Mouse (Mus musculus) olfactory bulb, adult 2 months (tissue): Measurements from ENCODE around the gene Nars2. TPM values are rescaled to one million over a fixed set of nuclear protein-coding genes. Genes with fewer than 3 reads are reported as not detected.

Source experiments
- H3K27ac ChIP-seq: fragments of 200-500 bp; 2 replicates; pipeline ENCODE4 v1.5.1; 2012; ENCODE audit warnings: low read depth, low read length; ENCODE audit not compliant: insufficient read depth
- H3K4me1 ChIP-seq: fragments of 200-500 bp; 2 replicates; pipeline ENCODE4 v1.6.1; 2012; ENCODE audit warnings: low read length; ENCODE audit not compliant: control insufficient read depth, insufficient read depth
- H3K4me3 ChIP-seq: fragments of 200-500 bp; 2 replicates; pipeline ENCODE4 v1.5.1; 2012; ENCODE audit warnings: mild to moderate bottlenecking, low read depth, low read length, moderate library complexity; ENCODE audit not compliant: insufficient read depth
- CTCF ChIP-seq: fragments of 200-500 bp; IDR thresholded peaks from 2 replicates; pipeline ENCODE4 v1.5.1; 2012; ENCODE audit warnings: low read depth, mild to moderate bottlenecking, low read length, moderate library complexity; ENCODE audit not compliant: insufficient read depth
- POLR2A ChIP-seq: fragments of 200-500 bp; IDR thresholded peaks from 2 replicates; pipeline ENCODE4 v1.6.1; 2012; ENCODE audit warnings: mild to moderate bottlenecking, low read depth, low read length, moderate library complexity; ENCODE audit not compliant: insufficient read depth
- WGBS: fragments of 180-500 bp; shearing (Covaris S2); methylation state at CpG from one replicate; pipeline ENCODE4 v1.1.7; 2018; 5-methylcytosine and 5-hydroxymethylcytosine counted together
- polyA plus RNA-seq: library from polyadenylated mRNA; stranded (reverse); fragments of >200 nt; gene quantifications from 2 replicates; pipeline ENCODE4 v1.2.4, GENCODE M21; 2012; ENCODE audit warnings: low replicate concordance; ENCODE audit not compliant: missing spikeins, insufficient read depth, insufficient read length

Nars2 gene
- polyA plus RNA-seq, 1 experiment, result not detected

DNA sequence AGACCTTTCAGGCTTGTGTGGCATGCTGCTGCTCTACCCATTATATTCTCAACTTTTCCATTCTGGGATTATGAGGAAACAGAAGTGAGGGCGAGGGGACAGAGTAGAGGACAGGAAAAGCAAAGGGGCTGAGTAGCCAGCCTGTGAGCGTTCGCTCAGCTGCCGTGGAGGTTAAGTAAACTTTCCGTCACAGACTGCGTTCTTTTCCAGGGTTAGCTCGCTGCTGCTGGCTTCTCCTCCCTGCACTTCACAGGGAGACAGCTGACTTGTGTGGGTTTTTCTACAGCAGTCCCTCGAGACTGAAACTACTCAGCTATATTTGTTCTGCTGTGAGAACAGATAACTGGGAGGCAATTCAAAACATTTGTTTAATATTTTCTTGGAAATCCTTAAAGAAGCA lies 34.5 kb downstream of the Nars2 start:
- TF ChIP-seq POLR2A (no peak), CTCF (no peak)
- Histone ChIP-seq H3K4me3 (no peak overlapping the region), H3K27ac (no peak overlapping the region), H3K4me1 (peaks cover 11% of the 10 kb centered on the region)
- WGBS, result 23% methylated on average over 8 of the region's 8 CpGs

DNA sequence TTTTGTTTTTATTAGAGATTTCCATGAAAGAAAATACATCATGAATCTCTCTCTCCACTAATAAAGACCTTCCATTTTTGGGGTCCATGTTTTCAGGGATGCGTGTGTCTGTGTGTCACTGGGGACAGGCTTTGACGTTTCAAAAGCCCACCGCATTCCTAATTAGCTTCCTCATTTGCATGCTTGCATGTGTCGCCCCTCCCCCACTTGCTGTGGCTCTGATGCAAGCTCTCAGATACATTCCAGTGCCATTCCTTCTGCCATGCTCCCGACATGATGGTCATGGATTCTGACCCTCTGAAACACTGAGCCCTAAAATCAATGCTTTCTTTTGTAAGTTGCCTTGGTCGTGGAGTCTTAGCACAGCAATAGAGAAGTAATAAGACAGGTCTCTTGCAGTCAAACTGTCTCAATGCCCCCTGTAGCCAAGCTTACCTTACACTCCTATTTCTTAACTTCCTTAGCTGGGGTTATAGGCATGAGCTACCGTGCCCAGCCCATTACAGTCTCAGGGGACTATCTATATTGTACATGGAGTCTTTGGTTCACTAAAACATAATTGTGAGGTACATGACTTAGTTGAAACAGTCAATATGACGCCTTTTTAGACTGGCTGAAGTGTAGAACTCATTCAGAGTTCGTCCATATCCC lies 35.6 kb downstream of the Nars2 start:
- H3K4me1 ChIP-seq, result peaks cover 11% of the 10 kb centered on the region
- TF ChIP-seq CTCF (no peak), POLR2A (no peak)
- no peak overlapping the region for H3K27ac ChIP-seq
- 51% methylated on average over 9 of the region's 9 CpGs for WGBS
- no peak overlapping the region for H3K4me3 ChIP-seq

- 54% methylated on average over 4 of the region's 4 CpGs for WGBS
Measured at GRCm38 (mm10) chr7:96987676-96988075, 36.4 kb downstream of the Nars2 start.

DNA sequence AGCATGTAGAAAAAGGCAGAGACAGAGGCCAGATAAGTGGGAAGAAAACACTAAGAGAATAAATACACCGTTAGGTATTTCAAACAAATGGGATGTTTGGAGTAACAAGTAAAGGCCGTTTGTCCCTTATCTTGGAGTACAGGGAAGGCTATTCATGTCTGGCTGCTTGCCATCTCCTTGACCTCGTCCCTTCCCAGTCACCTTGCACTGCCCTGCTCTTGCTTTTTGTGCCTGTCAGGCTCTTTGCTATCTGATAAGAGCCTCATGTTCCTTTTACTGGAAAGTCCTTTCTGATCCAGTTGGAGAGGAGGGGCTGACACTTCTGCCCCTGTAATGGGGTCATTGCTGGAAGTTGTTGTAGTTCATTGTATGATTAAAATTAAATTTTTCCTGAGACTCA lies 61.7 kb downstream of the Nars2 start:
- no peaks in the 10 kb centered on the region for H3K4me1 ChIP-seq
- H3K27ac ChIP-seq, result no peak overlapping the region
- H3K4me3 ChIP-seq, result no peak overlapping the region
- TF ChIP-seq CTCF (no peak), POLR2A (no peak)
- 68% methylated on average over 3 of the region's 3 CpGs for WGBS

More at GRCm38 (mm10) chr7:96987676-96988075, 36.4 kb downstream of the Nars2 start:
- TF ChIP-seq CTCF, result no peak
- no peak for TF ChIP-seq POLR2A
- peaks cover 11% of the 10 kb centered on the region for H3K4me1 ChIP-seq
- no peak overlapping the region for H3K27ac ChIP-seq
- no peak overlapping the region for H3K4me3 ChIP-seq

GRCm38 (mm10) chr7:97018005-97018404 lies 66.7 kb downstream of the Nars2 start:
- Histone ChIP-seq H3K4me1 (no peaks in the 10 kb centered on the region), H3K4me3 (no peak overlapping the region), H3K27ac (no peak overlapping the region)
- TF ChIP-seq CTCF, result no peak
- TF ChIP-seq POLR2A, result no peak
- 53% methylated on average over 4 of the region's 4 CpGs for WGBS

GRCm38 (mm10) chr7:97018418-97018817 lies 67.1 kb downstream of the Nars2 start:
- WGBS, result 65% methylated on average over 3 of the region's 3 CpGs
- TF ChIP-seq POLR2A (no peak), CTCF (no peak)
- H3K4me1 ChIP-seq, result no peaks in the 10 kb centered on the region
- H3K4me3 ChIP-seq, result no peak overlapping the region
- no peak overlapping the region for H3K27ac ChIP-seq

DNA sequence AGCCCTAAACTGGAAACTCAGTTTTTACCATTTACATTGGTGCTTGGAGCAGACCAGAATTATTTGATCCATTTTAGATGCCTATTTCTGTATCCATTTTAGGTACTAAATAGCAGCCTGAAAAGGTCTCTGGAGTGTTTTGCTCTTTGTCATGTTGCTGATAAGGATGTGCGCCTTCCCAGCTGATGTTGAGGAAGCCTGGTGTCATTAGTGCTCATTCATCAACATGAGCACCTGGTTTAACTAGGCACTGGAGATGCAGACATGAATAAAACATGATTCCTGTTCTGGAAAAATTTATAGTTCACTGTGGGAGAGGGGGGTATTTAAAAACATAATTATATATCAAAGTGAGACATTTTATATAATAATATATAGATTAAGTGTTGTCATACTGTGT lies 68.0 kb downstream of the Nars2 start:
- WGBS, result 87% methylated on average over 1 of the region's 1 CpGs
- no peak overlapping the region for H3K4me3 ChIP-seq
- no peaks in the 10 kb centered on the region for H3K4me1 ChIP-seq
- no peak for TF ChIP-seq CTCF
- TF ChIP-seq POLR2A, result no peak
- H3K27ac ChIP-seq, result no peak overlapping the region

- TF ChIP-seq CTCF, result no peak
- TF ChIP-seq POLR2A, result no peak
- Histone ChIP-seq H3K27ac (no peak overlapping the region), H3K4me3 (no peak overlapping the region), H3K4me1 (peaks cover 3% of the 10 kb centered on the region; the same call in 1 of the 2 replicates)
- WGBS, result 90% methylated on average over 5 of the region's 5 CpGs
Measured at GRCm38 (mm10) chr7:97026772-97027358, 75.6 kb downstream of the Nars2 start.

GRCm38 (mm10) chr7:97029151-97029550 lies 77.8 kb downstream of the Nars2 start:
- Histone ChIP-seq H3K4me3 (no peak overlapping the region), H3K27ac (no peak overlapping the region), H3K4me1 (peaks cover 3% of the 10 kb centered on the region; the same call in 1 of the 2 replicates)
- TF ChIP-seq POLR2A, result no peak
- TF ChIP-seq CTCF, result no peak
- 91% methylated on average over 10 of the region's 10 CpGs for WGBS

GRCm38 (mm10) chr7:97032412-97032811 lies 81.1 kb downstream of the Nars2 start:
- TF ChIP-seq POLR2A, result no peak
- TF ChIP-seq CTCF, result no peak
- 22% methylated on average over 2 of the region's 2 CpGs for WGBS
- Histone ChIP-seq H3K4me1 (peaks cover 3% of the 10 kb centered on the region; the same call in 1 of the 2 replicates), H3K4me3 (no peak overlapping the region), H3K27ac (no peak overlapping the region)
